Mouse (Mus musculus): Measurements from ENCODE around the gene Otulinl. TPM values are rescaled to one million over a fixed set of nuclear protein-coding genes. Genes with fewer than 3 reads are reported as not detected.
A peak's percentile ranks its signal among the peaks of the same experiment; 100 is the strongest.

Gene Otulinl
- total and polyA plus RNA-seq, 2 experiments from 2014 or later: 7.5 to 17.0 TPM

DNA sequence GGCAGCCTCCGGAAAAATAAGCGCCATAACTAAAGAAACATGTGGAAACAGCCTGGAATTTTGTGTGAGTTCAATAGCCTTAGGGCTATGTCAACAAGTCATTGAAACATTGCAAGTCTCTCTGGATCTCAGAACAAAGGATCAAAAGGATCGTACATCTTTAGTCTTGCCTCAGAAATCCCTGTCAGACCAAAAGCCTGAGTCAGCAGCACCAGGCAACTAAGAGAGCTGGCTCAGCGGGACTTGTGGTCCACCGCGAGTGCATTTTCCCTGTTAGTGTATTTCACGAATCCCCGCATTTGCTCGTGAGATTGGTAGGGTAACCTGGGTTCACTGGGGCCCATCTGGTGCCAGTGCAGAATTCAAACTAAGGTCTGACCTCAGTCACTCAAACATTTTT, 1.2 kb upstream of the Otulinl start:
- no peak overlapping the region for H3K4me2 ChIP-seq (ENCODE audit: low read depth)
- no peak for DNase-seq
- no peak overlapping the region for H3K4me3 ChIP-seq (ENCODE audit: low read depth, low read length)

DNA sequence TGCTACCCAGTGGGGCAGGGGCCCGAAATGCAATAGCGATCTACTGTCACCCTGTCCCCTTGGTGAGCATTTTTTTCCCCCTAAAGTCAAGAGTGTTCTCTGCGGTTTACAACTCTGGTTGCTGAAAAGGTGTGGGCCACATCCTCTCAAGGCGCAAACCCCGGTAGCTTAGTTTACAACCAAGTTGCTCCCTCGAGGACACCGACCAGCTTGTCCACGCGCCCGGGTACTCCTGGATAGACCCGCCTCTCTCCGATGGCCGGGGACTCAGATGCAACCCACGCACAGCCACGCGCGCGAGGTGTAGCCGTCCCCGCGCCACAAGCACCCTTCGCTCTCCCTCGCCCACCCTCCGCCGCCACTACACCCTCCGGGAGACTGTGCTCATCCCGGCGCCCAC, 382 bp downstream of the Otulinl start:
- Histone ChIP-seq H3K36me3 (ENCODE audit: insufficient read depth) (no peaks in the 10 kb centered on the region), H3K9me3 (ENCODE audit: low read length) (no peaks in the 10 kb centered on the region), H3K4me3 (ENCODE audit: low read depth, low read length) (peak overlapping the region; percentile 61), H3K9ac (peak overlapping the region; percentile 62), H3K27ac (ENCODE audit: low read depth, low read length) (0 out of 2 replicates have a peak overlapping the region, but pooled peaks have one; percentile 46), H3K4me2 (ENCODE audit: low read depth) (peak overlapping the region; percentile 68), H3K4me1 (ENCODE audit: insufficient read depth) (peaks cover 5% of the 10 kb centered on the region; the same call in 1 of the 2 replicates), H3K27me3 (ENCODE audit: insufficient read depth, low read length) (no peaks in the 10 kb centered on the region; the same call in 1 of the 2 replicates)
- TF ChIP-seq CTCF (IDR thresholded peaks at IDR 0.05; ENCODE audit: low read depth): no peak
- ATAC-seq (no peak; the same call in 1 of the 2 replicates), DNase-seq (no peak)
- under 1% methylated on average over 28 of the region's 28 CpGs for WGBS

More for the DNA sequence above, 1.2 kb upstream of the Otulinl start:
- WGBS: 40% methylated on average over 9 of the region's 9 CpGs
- Histone ChIP-seq H3K36me3 (ENCODE audit: insufficient read depth) (no peaks in the 10 kb centered on the region), H3K27ac (ENCODE audit: low read depth, low read length) (no peak overlapping the region), H3K27me3 (ENCODE audit: insufficient read depth, low read length) (no peaks in the 10 kb centered on the region; the same call in 1 of the 2 replicates), H3K9me3 (ENCODE audit: low read length) (no peaks in the 10 kb centered on the region), H3K9ac (no peak overlapping the region), H3K4me1 (ENCODE audit: insufficient read depth) (peaks cover 5% of the 10 kb centered on the region; the same call in 1 of the 2 replicates)
- no peak for ATAC-seq
- no peak for TF ChIP-seq CTCF (IDR thresholded peaks at IDR 0.05; ENCODE audit: low read depth)

DNA sequence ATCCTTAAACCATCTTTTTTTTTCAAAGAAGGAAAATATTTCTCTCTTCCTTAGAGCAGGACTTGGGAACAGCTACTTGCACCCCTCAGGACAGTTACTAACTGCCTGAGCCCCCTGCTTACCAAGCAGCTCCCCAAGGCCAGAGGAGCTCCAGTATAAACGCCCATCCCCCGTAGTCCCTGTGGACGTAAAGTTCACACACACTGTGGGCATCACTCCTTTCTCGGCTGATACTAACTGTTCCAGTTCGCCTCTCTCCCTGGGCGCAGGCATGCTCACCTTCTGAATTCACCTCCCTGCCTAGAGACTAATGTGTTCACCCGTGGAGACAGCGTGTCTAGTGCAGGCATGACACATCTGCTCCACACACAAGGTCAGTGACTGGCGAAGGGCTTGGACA, 2.9 kb downstream of the Otulinl start:
- H3K27ac ChIP-seq (ENCODE audit: low read depth, low read length): no peak overlapping the region
- peaks cover 5% of the 10 kb centered on the region; the same call in 1 of the 2 replicates for H3K4me1 ChIP-seq (ENCODE audit: insufficient read depth)
- WGBS: 87% methylated on average over 9 of the region's 9 CpGs

DNA sequence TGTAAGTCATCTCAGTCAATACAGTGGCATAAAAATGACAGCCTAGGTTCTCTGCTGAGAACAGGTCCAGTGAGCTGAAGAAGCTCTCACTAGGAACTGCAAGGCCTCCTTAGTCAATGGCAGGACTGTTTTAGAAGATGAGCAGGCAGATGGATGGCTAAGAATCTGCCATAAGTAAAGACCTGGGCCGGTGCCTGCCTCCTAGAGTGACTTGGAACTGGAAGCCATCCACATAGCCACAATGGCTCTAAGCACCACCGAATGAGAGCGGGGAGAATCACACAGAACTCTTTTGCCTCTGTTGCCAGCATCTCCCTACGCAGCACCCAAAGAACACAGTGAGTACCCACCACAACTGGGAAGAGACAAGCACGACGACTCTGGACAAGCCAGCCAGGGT, 3.6 kb downstream of the Otulinl start:
- Histone ChIP-seq H3K27ac (ENCODE audit: low read depth, low read length) (no peak overlapping the region), H3K9me3 (ENCODE audit: low read length) (no peaks in the 10 kb centered on the region), H3K4me1 (ENCODE audit: insufficient read depth) (peaks cover 5% of the 10 kb centered on the region; the same call in 1 of the 2 replicates), H3K9ac (no peak overlapping the region), H3K4me3 (ENCODE audit: low read depth, low read length) (no peak overlapping the region), H3K4me2 (ENCODE audit: low read depth) (no peak overlapping the region), H3K27me3 (ENCODE audit: insufficient read depth, low read length) (no peaks in the 10 kb centered on the region; the same call in 1 of the 2 replicates), H3K36me3 (ENCODE audit: insufficient read depth) (no peaks in the 10 kb centered on the region)
- DNase-seq (no peak), ATAC-seq (no peak)
- no peak for TF ChIP-seq CTCF (IDR thresholded peaks at IDR 0.05; ENCODE audit: low read depth)
- whole genome bisulfite sequencing: 87% methylated on average over 6 of the region's 6 CpGs

More for the DNA sequence above, 2.9 kb downstream of the Otulinl start:
- no peak overlapping the region for H3K4me3 ChIP-seq (ENCODE audit: low read depth, low read length)
- no peak for DNase-seq
- H3K36me3 ChIP-seq (ENCODE audit: insufficient read depth): no peaks in the 10 kb centered on the region
- H3K9ac ChIP-seq: no peak overlapping the region
- ATAC-seq: no peak
- TF ChIP-seq CTCF (IDR thresholded peaks at IDR 0.05; ENCODE audit: low read depth): no peak
- no peaks in the 10 kb centered on the region for H3K9me3 ChIP-seq (ENCODE audit: low read length)
- H3K27me3 ChIP-seq (ENCODE audit: insufficient read depth, low read length): no peaks in the 10 kb centered on the region; the same call in 1 of the 2 replicates
- H3K4me2 ChIP-seq (ENCODE audit: low read depth): no peak overlapping the region

DNA sequence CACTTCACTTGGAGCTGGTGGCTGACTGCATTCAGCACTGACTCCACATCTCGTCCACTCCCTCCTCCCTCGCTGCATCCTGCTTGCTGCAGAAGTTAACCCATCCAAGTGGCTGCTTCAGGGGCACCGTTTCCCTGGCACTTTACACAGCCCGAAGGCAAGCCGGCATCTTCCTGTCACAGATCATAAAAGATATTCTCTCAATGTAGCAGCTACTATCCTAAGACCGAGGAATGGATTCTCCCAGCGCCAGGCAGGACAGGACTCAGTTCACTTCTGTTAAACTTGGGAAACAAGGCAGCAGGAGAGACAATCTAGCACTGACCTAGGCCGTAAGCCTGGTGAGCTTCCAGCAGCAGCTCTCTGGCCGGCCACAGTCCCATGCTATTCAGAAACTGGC, 5.2 kb downstream of the Otulinl start:
- no peaks in the 10 kb centered on the region; the same call in 1 of the 2 replicates for H3K27me3 ChIP-seq (ENCODE audit: insufficient read depth, low read length)
- H3K9me3 ChIP-seq (ENCODE audit: low read length): no peaks in the 10 kb centered on the region
- WGBS: 45% methylated on average over 9 of the region's 9 CpGs
- H3K9ac ChIP-seq: no peak overlapping the region
- DNase-seq (no peak), ATAC-seq (no peak)
- no peak overlapping the region for H3K4me3 ChIP-seq (ENCODE audit: low read depth, low read length)
- no peak for TF ChIP-seq CTCF (IDR thresholded peaks at IDR 0.05; ENCODE audit: low read depth)
- H3K4me1 ChIP-seq (ENCODE audit: insufficient read depth): peaks cover 5% of the 10 kb centered on the region; the same call in 1 of the 2 replicates
- no peak overlapping the region for H3K4me2 ChIP-seq (ENCODE audit: low read depth)
- H3K36me3 ChIP-seq (ENCODE audit: insufficient read depth): no peaks in the 10 kb centered on the region
- no peak overlapping the region for H3K27ac ChIP-seq (ENCODE audit: low read depth, low read length)

DNA sequence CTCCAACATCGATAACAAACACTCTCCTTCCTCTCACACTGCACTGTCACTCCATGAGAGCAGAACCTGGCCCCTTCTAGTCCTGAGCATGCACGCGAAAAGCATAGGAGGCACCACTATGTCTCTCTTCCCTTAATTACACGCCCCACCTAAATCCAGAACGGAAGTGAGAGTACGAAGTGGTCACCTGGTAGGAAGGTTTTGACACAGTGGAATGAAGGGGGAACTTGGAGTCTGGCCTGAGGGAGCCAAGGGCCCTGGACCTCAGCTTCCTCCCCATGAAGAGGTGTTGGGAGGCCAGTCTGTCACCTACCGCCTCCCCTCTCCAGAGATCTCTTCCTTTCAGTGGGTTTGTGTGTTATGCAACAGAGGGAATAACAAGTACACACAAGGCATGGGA, 6.3 kb downstream of the Otulinl start:
- no peak for TF ChIP-seq CTCF (IDR thresholded peaks at IDR 0.05; ENCODE audit: low read depth)
- Histone ChIP-seq H3K27me3 (ENCODE audit: insufficient read depth, low read length) (no peaks in the 10 kb centered on the region; the same call in 1 of the 2 replicates), H3K36me3 (ENCODE audit: insufficient read depth) (no peaks in the 10 kb centered on the region), H3K9ac (no peak overlapping the region), H3K4me2 (ENCODE audit: low read depth) (no peak overlapping the region), H3K4me3 (ENCODE audit: low read depth, low read length) (no peak overlapping the region), H3K9me3 (ENCODE audit: low read length) (no peaks in the 10 kb centered on the region), H3K27ac (ENCODE audit: low read depth, low read length) (no peak overlapping the region), H3K4me1 (ENCODE audit: insufficient read depth) (no peaks in the 10 kb centered on the region)
- 97% methylated on average over 7 of the region's 7 CpGs for WGBS
- DNase-seq: no peak
- no peak for ATAC-seq

DNA sequence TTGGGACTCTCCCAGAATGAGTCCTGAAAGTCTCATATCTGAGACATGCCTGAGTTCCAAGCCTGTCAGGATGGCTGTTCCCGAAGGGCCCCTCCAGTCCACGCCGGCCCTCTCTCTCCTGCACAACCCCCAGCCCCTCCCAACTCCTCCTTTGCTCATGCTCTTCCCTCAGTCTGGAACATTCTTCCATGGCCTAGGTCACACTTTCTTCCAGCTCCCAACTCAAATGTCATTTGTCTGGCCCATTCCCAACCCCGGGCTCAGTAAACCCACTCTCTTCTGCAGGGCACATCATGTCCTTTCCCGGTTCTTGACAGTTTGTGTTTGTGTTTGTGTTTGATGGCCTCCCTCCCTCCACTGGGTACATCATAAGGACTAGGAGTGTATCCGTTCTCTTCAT, 7.3 kb downstream of the Otulinl start:
- H3K9ac ChIP-seq: no peak overlapping the region
- 89% methylated on average over 6 of the region's 6 CpGs for WGBS
- H3K4me3 ChIP-seq (ENCODE audit: low read depth, low read length): no peak overlapping the region
- no peak overlapping the region for H3K27ac ChIP-seq (ENCODE audit: low read depth, low read length)
- no peaks in the 10 kb centered on the region for H3K4me1 ChIP-seq (ENCODE audit: insufficient read depth)
- ATAC-seq: no peak
- no peaks in the 10 kb centered on the region for H3K9me3 ChIP-seq (ENCODE audit: low read length)
- DNase-seq: no peak
- no peaks in the 10 kb centered on the region for H3K36me3 ChIP-seq (ENCODE audit: insufficient read depth)
- no peak for TF ChIP-seq CTCF (IDR thresholded peaks at IDR 0.05; ENCODE audit: low read depth)
- no peaks in the 10 kb centered on the region for H3K27me3 ChIP-seq (ENCODE audit: insufficient read depth, low read length)
- no peak overlapping the region for H3K4me2 ChIP-seq (ENCODE audit: low read depth)

All from forebrain, postnatal 0 days (tissue).